24 mouse cellular contexts compared by ENCODE assay signal in genomic region chr17:11752686-11753085, GRCm38 (mm10).
DNase-seq lines count a peak whose midpoint lies in the region; ATAC-seq and TF ChIP-seq lines count a peak whose summit lies in the region.
"Had no signal": no experiment of that assay in that cellular context is flagged by ENCODE, and none has a peak within 500 bp of the region (broad histone marks: within the 10 kb centered on the region; RNA-seq: fewer than 3 reads in every experiment).

No protein-coding gene starts in this region.

- H3K27ac ChIP-seq in liver, adult 2 months (replicated peaks; ENCODE audit: insufficient read depth, low read depth, low read length), result no peak overlapping the region
- no peak overlapping the region for H3K27ac ChIP-seq in liver, embryonic 11.5 days (ENCODE audit: low read depth, low read length)
- H3K27ac ChIP-seq in heart, adult 2 months, result no peak overlapping the region
- H3K27ac ChIP-seq: heart, embryonic 10.5 days; heart, embryonic 15.5 days; limb, embryonic 12.5 days; liver, embryonic 13.5 days; stomach, embryonic 15.5 days had no signal

- H3K4me2 ChIP-seq in liver, embryonic 11.5 days, result no peak overlapping the region
- H3K4me2 ChIP-seq: heart, embryonic 15.5 days; limb, embryonic 12.5 days; liver, embryonic 13.5 days; midbrain, embryonic 11.5 days; stomach, embryonic 15.5 days had no signal

- no peaks in the 10 kb centered on the region for H3K79me2 ChIP-seq in liver, adult 2 months (ENCODE audit: control insufficient read depth, insufficient read depth, low read length)
- no peaks in the 10 kb centered on the region for H3K79me2 ChIP-seq in heart, adult 2 months (replicated peaks; ENCODE audit: control insufficient read depth, insufficient read depth, low read length)

- TF ChIP-seq EP300 in heart, adult 2 months (IDR thresholded peaks at IDR 0.05; ENCODE audit: insufficient read depth, low read depth, low read length), result no peak

- TF ChIP-seq POLR2A in liver, adult 2 months (IDR thresholded peaks at IDR 0.05; ENCODE audit: extremely low read depth, insufficient read depth, low read length), result no peak
- no peak for TF ChIP-seq POLR2A in heart, adult 2 months (IDR thresholded peaks at IDR 0.05; ENCODE audit: insufficient read depth, low read depth, low read length)

- H3K36me3 ChIP-seq in liver, adult 2 months (ENCODE audit: control insufficient read depth, insufficient read depth, low read length), result no peaks in the 10 kb centered on the region
- no peaks in the 10 kb centered on the region for H3K36me3 ChIP-seq in liver, embryonic 11.5 days (ENCODE audit: control insufficient read depth, insufficient read depth, low read length)
- no peaks in the 10 kb centered on the region for H3K36me3 ChIP-seq in heart, adult 2 months (ENCODE audit: control insufficient read depth, insufficient read depth, low read length)
- H3K36me3 ChIP-seq: heart, embryonic 10.5 days; heart, embryonic 15.5 days; limb, embryonic 12.5 days; liver, embryonic 13.5 days; stomach, embryonic 15.5 days had no signal

- H3K9me3 ChIP-seq in liver, embryonic 11.5 days (ENCODE audit: control insufficient read depth, low read length), result no peaks in the 10 kb centered on the region
- H3K9me3 ChIP-seq: heart, embryonic 10.5 days; heart, embryonic 15.5 days; limb, embryonic 12.5 days; liver, embryonic 13.5 days; stomach, embryonic 15.5 days had no signal

- no peak for TF ChIP-seq CTCF in liver, adult 2 months (IDR thresholded peaks at IDR 0.05; ENCODE audit: low read depth, low read length)
- TF ChIP-seq CTCF in heart, adult 2 months (IDR thresholded peaks at IDR 0.05), result no peak

- H3K9ac ChIP-seq in liver, adult 2 months (ENCODE audit: low read depth, low read length), result no peak overlapping the region
- no peak overlapping the region for H3K9ac ChIP-seq in liver, embryonic 11.5 days (ENCODE audit: low read depth, low read length)
- no peak overlapping the region for H3K9ac ChIP-seq in heart, adult 2 months (ENCODE audit: low read depth, low read length)
- H3K9ac ChIP-seq: heart, embryonic 15.5 days; limb, embryonic 12.5 days; liver, embryonic 13.5 days; stomach, embryonic 15.5 days had no signal

- ATAC-seq in liver, embryonic 11.5 days (replicated peaks; ENCODE audit: low FRiP score), result no peak
- ATAC-seq in megakaryocyte-erythroid progenitor cell, adult 5-6 weeks (replicated peaks; ENCODE audit: low FRiP score, low TSS enrichment, poor library complexity, severe bottlenecking), result no peak
- ATAC-seq: forebrain, embryonic 14.5 days; hindbrain, embryonic 16.5 days; midbrain, embryonic 16.5 days had no signal

- H3K4me1 ChIP-seq in liver, adult 2 months (ENCODE audit: control insufficient read depth, insufficient read depth, low read length), result peaks cover 4% of the 10 kb centered on the region; the same call in 1 of the 2 replicates
- no peaks in the 10 kb centered on the region for H3K4me1 ChIP-seq in liver, embryonic 11.5 days (replicated peaks; ENCODE audit: control insufficient read depth, insufficient read depth, low read length)
- H3K4me1 ChIP-seq in heart, adult 2 months (ENCODE audit: control insufficient read depth, insufficient read depth, low read length), result no peaks in the 10 kb centered on the region
- H3K4me1 ChIP-seq: heart, embryonic 10.5 days; heart, embryonic 15.5 days; limb, embryonic 12.5 days; liver, embryonic 13.5 days; stomach, embryonic 15.5 days had no signal

- intact Hi-C loops in heart, adult 2 months (cut with DNase I), result no loop called here

- 16% methylated on average over 2 of the region's 2 CpGs for WGBS in liver, adult 2 months
- WGBS in liver, embryonic 11.5 days, result 50% methylated on average over 2 of the region's 2 CpGs
- 50% methylated on average over 2 of the region's 2 CpGs for WGBS in heart, adult 2 months

- H3K4me3 ChIP-seq in liver, adult 2 months (ENCODE audit: insufficient read depth, low read depth, low read length), result no peak overlapping the region
- no peak overlapping the region for H3K4me3 ChIP-seq in liver, embryonic 11.5 days (ENCODE audit: low read depth, low read length)
- no peak overlapping the region for H3K4me3 ChIP-seq in heart, adult 2 months
- H3K4me3 ChIP-seq: heart, embryonic 10.5 days; heart, embryonic 15.5 days; limb, embryonic 12.5 days; liver, embryonic 13.5 days; stomach, embryonic 15.5 days had no signal

- no peaks in the 10 kb centered on the region for H3K27me3 ChIP-seq in liver, adult 2 months (ENCODE audit: control insufficient read depth, insufficient read depth, low read length)
- H3K27me3 ChIP-seq in liver, embryonic 11.5 days (replicated peaks; ENCODE audit: control insufficient read depth, insufficient read depth, low read length), result no peaks in the 10 kb centered on the region
- no peaks in the 10 kb centered on the region for H3K27me3 ChIP-seq in heart, adult 2 months (ENCODE audit: control insufficient read depth, insufficient read depth, low read length)
- H3K27me3 ChIP-seq: heart, embryonic 15.5 days; limb, embryonic 12.5 days; liver, embryonic 13.5 days; stomach, embryonic 15.5 days had no signal

- DNase-seq in adrenal gland, postnatal 14 days, result peak; percentile 42
- DNase-seq in adrenal gland, adult 8-10 months, result no peak
- DNase-seq in liver, adult 2 months (ENCODE audit: extremely low read depth, low read depth, low spot score), result peak; percentile 70
- no peak for DNase-seq in liver, embryonic 11.5 days (ENCODE audit: low spot score)
- peak; percentile 86 for DNase-seq in kidney, adult 9 months
- DNase-seq in heart, adult 2 months, result no peak
- DNase-seq: cerebellum, adult 11 months; cerebellum, adult 9-10 months; cerebellum, postnatal 36 days; gastrocnemius, postnatal 14 days; layer of hippocampus, adult 9-11 months; liver, embryonic 13.5 days; lung, adult 2 months; lung, postnatal 14 days; right cerebral cortex, postnatal 25 days had no signal

Comparison
In these comparisons a context has a peak if more than half of its experiments do, and no peak if none do; other contexts are left out.
1. DNase-seq: peak in adrenal gland, postnatal 14 days (single experiment), liver, adult 2 months (single experiment) and kidney, adult 9 months (single experiment); none in adrenal gland, adult 8-10 months (single experiment), liver, embryonic 11.5 days (single experiment) and heart, adult 2 months (0 of 2).